Mouse (Mus musculus) ES-Bruce4 (cell line): ENCODE results near the gene Lrrk2. TPM values are rescaled to one million over a fixed set of nuclear protein-coding genes. Genes with fewer than 3 reads are reported as not detected.

Source experiments
- H3K27ac ChIP-seq: 2 replicates; pipeline ENCODE4 v1.5.1; 2012; ENCODE audit warnings: low read length, inconsistent platforms; ENCODE audit not compliant: insufficient read depth
- H3K27me3 ChIP-seq: 2 replicates; pipeline ENCODE4 v1.6.1; 2012; ENCODE audit warnings: mild to moderate bottlenecking, low read length, inconsistent platforms; ENCODE audit not compliant: control insufficient read depth, poor library complexity, insufficient read depth, severe bottlenecking
- H3K36me3 ChIP-seq: 2 replicates; pipeline ENCODE4 v1.6.1; 2012; ENCODE audit warnings: inconsistent platforms, mild to moderate bottlenecking, low read length, moderate library complexity; ENCODE audit not compliant: control insufficient read depth, poor library complexity, insufficient read depth, severe bottlenecking
- H3K4me1 ChIP-seq: one replicate; pipeline ENCODE4 v1.8.1; 2011; ENCODE audit warnings: low read length; ENCODE audit not compliant: control insufficient read depth, insufficient read depth
- H3K4me3 ChIP-seq: 2 replicates; pipeline ENCODE4 v1.5.1; 2011; ENCODE audit warnings: low read depth, mild to moderate bottlenecking, low read length
- H3K9ac ChIP-seq: 2 replicates; pipeline ENCODE4 v1.6.1; 2012; ENCODE audit warnings: low read depth, mild to moderate bottlenecking, inconsistent platforms; ENCODE audit not compliant: poor library complexity, severe bottlenecking
- H3K9me3 ChIP-seq: replicated peaks from 2 replicates; pipeline ENCODE4 v1.6.1; 2012; ENCODE audit warnings: mild to moderate bottlenecking, low read length, inconsistent platforms; ENCODE audit not compliant: control insufficient read depth, poor library complexity, insufficient read depth, severe bottlenecking
- CTCF ChIP-seq: IDR thresholded peaks from one replicate; pipeline ENCODE4 v1.8.1; 2011; ENCODE audit warnings: low read depth, low read length
- EP300 ChIP-seq: IDR thresholded peaks from 2 replicates; pipeline ENCODE4 v1.6.1; 2011; ENCODE audit warnings: low read depth, low read length; ENCODE audit not compliant: insufficient read depth
- POLR2A ChIP-seq: IDR thresholded peaks from one replicate; pipeline ENCODE4 v1.8.1; 2011; ENCODE audit warnings: low read length; ENCODE audit not compliant: insufficient read depth
- polyA plus RNA-seq: library from polyadenylated mRNA; stranded (reverse); fragments of >200 nt; gene quantifications from 2 replicates; pipeline ENCODE4 v1.2.4, GENCODE M21; 2011; ENCODE audit warnings: low read depth; ENCODE audit not compliant: missing spikeins, insufficient read depth, insufficient read length

Gene Lrrk2
- polyA plus RNA-seq: 2.9 and 6.1 TPM in 2 replicates

GRCm38 (mm10) chr15:91672645-91673568 is at the start of gene Lrrk2:
Lrrk2 (plus strand) TSS chr15:91673175.
- Histone ChIP-seq H3K9me3 (no peaks in the 10 kb centered on the region), H3K4me3 (peak within 1 kb of the TSS; percentile 78), H3K36me3 (no peaks in the 10 kb centered on the region), H3K4me1 (no peaks in the 10 kb centered on the region), H3K27me3 (no peaks in the 10 kb centered on the region; the same call in 1 of the 2 replicates), H3K9ac (peak within 1 kb of the TSS; percentile 44; the same call in 1 of the 2 replicates), H3K27ac (no peak within 1 kb of the TSS)
- TF ChIP-seq CTCF (no peak), POLR2A (no peak), EP300 (no peak)

- TF ChIP-seq CTCF: no peak
- no peak for TF ChIP-seq EP300
- TF ChIP-seq POLR2A: no peak
- H3K9me3 ChIP-seq: no peaks in the 10 kb centered on the region
- H3K27ac ChIP-seq: no peak overlapping the region
- no peak overlapping the region for H3K9ac ChIP-seq
- no peak overlapping the region for H3K4me3 ChIP-seq
- no peaks in the 10 kb centered on the region for H3K36me3 ChIP-seq
- no peaks in the 10 kb centered on the region for H3K4me1 ChIP-seq
- no peaks in the 10 kb centered on the region for H3K27me3 ChIP-seq
These were observed 48.5 kb upstream of the Lrrk2 start for GRCm38 (mm10) chr15:91624475-91624874.

- no peaks in the 10 kb centered on the region for H3K9me3 ChIP-seq
- H3K4me3 ChIP-seq: no peak overlapping the region
- no peak for TF ChIP-seq EP300
- TF ChIP-seq CTCF: no peak
- no peak for TF ChIP-seq POLR2A
- H3K9ac ChIP-seq: no peak overlapping the region
- no peaks in the 10 kb centered on the region for H3K36me3 ChIP-seq
- H3K27me3 ChIP-seq: no peaks in the 10 kb centered on the region
- no peak overlapping the region for H3K27ac ChIP-seq
- H3K4me1 ChIP-seq: no peaks in the 10 kb centered on the region
These were observed 43.8 kb upstream of the Lrrk2 start for GRCm38 (mm10) chr15:91629137-91629536.

- Histone ChIP-seq H3K27ac (no peak overlapping the region), H3K4me3 (no peak overlapping the region)
- TF ChIP-seq CTCF (no peak), EP300 (no peak), POLR2A (no peak)
These were observed 40.5 kb upstream of the Lrrk2 start for GRCm38 (mm10) chr15:91632473-91632872.

GRCm38 (mm10) chr15:91633051-91633450 is 39.9 kb upstream of the Lrrk2 start:
- no peaks in the 10 kb centered on the region for H3K4me1 ChIP-seq
- no peaks in the 10 kb centered on the region for H3K27me3 ChIP-seq
- no peak overlapping the region for H3K4me3 ChIP-seq
- H3K36me3 ChIP-seq: no peaks in the 10 kb centered on the region
- no peak overlapping the region for H3K9ac ChIP-seq
- H3K27ac ChIP-seq: no peak overlapping the region
- no peak for TF ChIP-seq CTCF
- TF ChIP-seq EP300: no peak
- no peak for TF ChIP-seq POLR2A
- H3K9me3 ChIP-seq: no peaks in the 10 kb centered on the region

More at GRCm38 (mm10) chr15:91632473-91632872, 40.5 kb upstream of the Lrrk2 start:
- H3K4me1 ChIP-seq: no peaks in the 10 kb centered on the region
- no peaks in the 10 kb centered on the region for H3K27me3 ChIP-seq
- no peaks in the 10 kb centered on the region for H3K36me3 ChIP-seq
- no peaks in the 10 kb centered on the region for H3K9me3 ChIP-seq
- H3K9ac ChIP-seq: no peak overlapping the region

- H3K4me1 ChIP-seq: no peaks in the 10 kb centered on the region
- H3K27ac ChIP-seq: no peak overlapping the region
- H3K36me3 ChIP-seq: no peaks in the 10 kb centered on the region
- H3K27me3 ChIP-seq: no peaks in the 10 kb centered on the region
- no peaks in the 10 kb centered on the region for H3K9me3 ChIP-seq
- H3K4me3 ChIP-seq: no peak overlapping the region
- TF ChIP-seq EP300 (no peak), POLR2A (no peak), CTCF (no peak)
- H3K9ac ChIP-seq: no peak overlapping the region
These were observed 39.2 kb upstream of the Lrrk2 start for GRCm38 (mm10) chr15:91633806-91634205.
